Mouse (Mus musculus) embryo, embryonic 9.5 days (tissue): ENCODE measurements at regions not wholly inside any gene's neighbourhood (a gene's known extent, or its start where the extent isn't known, plus 50 kb on each side); places are given as distances from the start of the nearest gene placed in this dataset.

Source experiments
- DNase-seq: peaks from one replicate; pipeline ENCODE4 v3.0.0-alpha.2; 2017; ENCODE audit errors: extremely low spot score

DNA sequence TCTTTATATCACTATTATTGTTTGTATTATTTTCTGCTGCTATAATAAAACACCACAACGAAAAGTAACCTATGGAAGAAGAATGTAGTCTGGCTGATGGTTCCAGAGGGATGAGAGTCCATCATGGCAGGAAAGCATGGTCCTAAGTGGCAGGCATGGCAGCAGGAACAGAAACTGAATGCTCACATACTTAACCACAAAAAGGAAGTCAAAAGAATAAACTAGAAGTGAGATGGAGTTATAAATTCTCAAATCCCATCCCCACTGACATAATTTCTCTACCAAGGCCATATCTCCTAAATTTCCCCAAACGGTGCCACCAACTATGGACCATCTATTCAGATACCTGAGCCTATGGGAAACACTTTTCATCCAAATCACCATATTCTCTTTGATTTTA, 408.7 kb upstream of the Cnksr2 start:
- no peak for DNase-seq

DNA sequence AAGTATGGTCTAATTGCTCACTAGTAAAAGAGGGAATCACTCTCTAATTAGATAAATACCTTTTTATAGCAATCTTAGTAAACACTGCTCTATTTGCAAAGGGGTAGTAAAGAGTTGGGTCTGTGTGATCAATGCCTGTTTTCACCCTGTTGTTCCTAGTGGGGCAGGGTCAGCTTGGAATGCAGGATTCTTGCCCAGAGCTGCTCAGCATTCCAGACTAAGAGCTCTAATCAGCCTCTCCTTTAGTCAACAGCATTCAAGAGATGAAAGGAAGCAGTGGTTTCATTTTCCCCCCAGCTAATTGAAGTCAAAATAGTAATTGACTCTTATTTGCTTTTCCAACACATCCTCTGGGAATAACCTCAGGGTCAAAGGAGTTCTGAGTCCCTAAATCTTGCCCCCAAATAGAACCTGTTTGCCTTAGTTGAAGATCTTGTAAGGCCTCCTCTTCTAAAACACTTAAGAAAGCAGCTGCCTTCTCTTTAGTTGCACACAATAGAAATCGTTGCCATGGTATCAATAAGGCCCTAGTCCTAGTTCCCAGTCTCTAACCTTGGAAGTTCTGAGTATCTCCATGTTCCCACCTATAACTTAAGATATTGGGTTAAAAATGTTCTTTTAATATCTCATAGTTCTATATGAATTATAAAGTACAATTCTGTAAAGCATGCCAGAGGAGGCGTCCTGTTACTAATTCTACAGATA, 380.6 kb upstream of the Cnksr2 start:
- peak; percentile 27 for DNase-seq

DNA sequence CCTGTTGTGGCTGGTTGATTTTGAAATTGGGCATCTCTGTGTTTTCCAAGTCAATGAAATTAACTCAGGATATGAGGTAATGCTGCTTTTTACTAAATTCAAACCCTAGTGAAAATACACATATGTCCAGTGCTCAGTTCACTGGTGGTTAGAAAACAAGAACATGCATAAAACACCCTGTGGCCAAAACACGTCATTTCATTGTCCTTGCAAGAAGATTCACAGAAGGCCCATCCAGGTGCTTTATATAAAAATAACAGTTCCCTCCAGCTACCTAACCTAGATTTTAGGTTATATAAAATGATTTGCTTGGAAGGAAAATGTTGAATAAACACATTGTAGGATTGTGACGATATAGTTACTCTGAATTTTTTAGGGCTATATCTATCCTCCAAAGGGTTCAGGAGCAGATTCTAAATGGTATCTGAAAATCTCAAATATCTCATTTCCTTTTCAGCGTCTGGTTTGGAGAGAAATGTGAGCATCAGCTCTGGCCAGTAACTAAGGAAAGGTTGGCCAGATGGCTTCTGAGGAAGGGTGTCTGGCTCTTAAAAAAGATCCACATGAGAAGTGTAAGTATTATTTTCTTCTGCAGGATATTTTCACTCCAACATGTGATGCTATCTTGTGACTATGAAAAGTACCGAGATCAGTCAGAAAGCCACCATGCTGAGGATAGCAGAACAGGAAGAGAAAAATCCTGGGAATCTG, 351.2 kb upstream of the Cnksr2 start:
- DNase-seq, result no peak

DNA sequence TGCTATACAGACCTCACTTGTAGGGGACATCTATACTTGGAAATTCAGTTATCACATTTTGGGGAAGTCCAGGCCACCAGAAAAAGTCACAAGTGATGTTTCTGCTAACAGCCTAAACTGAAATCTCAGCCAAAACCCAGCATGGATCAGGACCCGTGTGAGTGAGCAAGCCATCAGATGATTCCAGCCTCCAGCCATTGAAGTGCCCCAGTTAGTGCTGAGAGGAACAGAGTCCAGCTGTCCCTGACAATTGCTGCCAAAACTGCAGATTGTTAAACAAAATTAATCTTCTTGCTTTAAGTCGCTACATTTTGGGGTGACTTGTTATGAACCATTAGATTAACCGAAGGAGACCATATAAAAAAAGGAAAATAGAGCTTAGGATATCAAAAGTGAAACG, 332.7 kb upstream of the Cnksr2 start:
- no peak for DNase-seq

GRCm38 (mm10) chrX:158373219-158373618, 330.1 kb upstream of the Cnksr2 start:
- no peak for DNase-seq
